Mouse (Mus musculus): ENCODE data around the gene Creld1. TPM values are rescaled to one million over a fixed set of nuclear protein-coding genes. Genes with fewer than 3 reads are reported as not detected.
A peak's percentile ranks its signal among the peaks of the same experiment; 100 is the strongest.

Creld1 gene
- total RNA-seq, 2 experiments from 2014 or later, result 0.27 to 1.9 TPM

- ATAC-seq (ENCODE audit: poor library complexity, severe bottlenecking), result peak; percentile 87
These were observed 14.1 kb upstream of the Creld1 start for GRCm38 (mm10) chr6:113469021-113469420.

GRCm38 (mm10) chr6:113469432-113469831 lies 13.7 kb upstream of the Creld1 start:
- peak; percentile 80 for ATAC-seq (ENCODE audit: poor library complexity, severe bottlenecking)

GRCm38 (mm10) chr6:113471297-113471936 lies 11.7 kb upstream of the Creld1 start, which contains the start of gene Il17rc:
TSS of gene Il17rc (plus strand) at chr6:113471427.
- ATAC-seq (ENCODE audit: poor library complexity, severe bottlenecking), result no peak

GRCm38 (mm10) chr6:113472061-113472460 lies 11.0 kb upstream of the Creld1 start:
- ATAC-seq (ENCODE audit: poor library complexity, severe bottlenecking), result no peak

- no peak for ATAC-seq (ENCODE audit: poor library complexity, severe bottlenecking)
These were observed 9.9 kb upstream of the Creld1 start for GRCm38 (mm10) chr6:113473246-113473645.

GRCm38 (mm10) chr6:113473715-113474114 lies 9.4 kb upstream of the Creld1 start:
- no peak for ATAC-seq (ENCODE audit: poor library complexity, severe bottlenecking)

- no peak for ATAC-seq (ENCODE audit: poor library complexity, severe bottlenecking)
These were observed 5.7 kb upstream of the Creld1 start for GRCm38 (mm10) chr6:113477353-113477752.

GRCm38 (mm10) chr6:113478906-113479305 lies 4.2 kb upstream of the Creld1 start:
- ATAC-seq (ENCODE audit: poor library complexity, severe bottlenecking), result no peak

- no peak for ATAC-seq (ENCODE audit: poor library complexity, severe bottlenecking)
These were observed 2.3 kb upstream of the Creld1 start for GRCm38 (mm10) chr6:113480555-113481373.

- ATAC-seq (ENCODE audit: poor library complexity, severe bottlenecking), result peak; percentile 58
These were observed 509 bp upstream of the Creld1 start for GRCm38 (mm10) chr6:113482477-113483099.

- ATAC-seq (ENCODE audit: poor library complexity, severe bottlenecking), result peak; percentile 10; the same call in 1 of the 2 replicates
These were observed 632 bp downstream of the Creld1 start for GRCm38 (mm10) chr6:113483729-113484128.

- no peak for ATAC-seq (ENCODE audit: poor library complexity, severe bottlenecking)
These were observed 4.1 kb downstream of the Creld1 start for GRCm38 (mm10) chr6:113487125-113487576.

GRCm38 (mm10) chr6:113489410-113489809 lies 6.3 kb downstream of the Creld1 start:
- no peak for ATAC-seq (ENCODE audit: poor library complexity, severe bottlenecking)

- ATAC-seq (ENCODE audit: poor library complexity, severe bottlenecking), result no peak
These were observed 9.2 kb downstream of the Creld1 start for GRCm38 (mm10) chr6:113492101-113492864.

GRCm38 (mm10) chr6:113494258-113494788 lies 11.2 kb downstream of the Creld1 start:
- peak; percentile 89 for ATAC-seq (ENCODE audit: poor library complexity, severe bottlenecking)

- no peak for ATAC-seq (ENCODE audit: poor library complexity, severe bottlenecking)
These were observed 12.1 kb downstream of the Creld1 start for GRCm38 (mm10) chr6:113495071-113495675.

GRCm38 (mm10) chr6:113499346-113499745 lies 16.2 kb downstream of the Creld1 start:
- no peak for ATAC-seq (ENCODE audit: poor library complexity, severe bottlenecking)

GRCm38 (mm10) chr6:113501388-113502084 lies 18.4 kb downstream of the Creld1 start, which contains the start of gene Prrt3:
TSS of gene Prrt3 (minus strand) at chr6:113501931.
- no peak for ATAC-seq (ENCODE audit: poor library complexity, severe bottlenecking)

- no peak for ATAC-seq (ENCODE audit: poor library complexity, severe bottlenecking)
These were observed 19.7 kb downstream of the Creld1 start for GRCm38 (mm10) chr6:113502801-113503200.
